Mouse (Mus musculus) thymus, postnatal 0 days (tissue): ENCODE results near the gene Flna. TPM values are rescaled to one million over a fixed set of nuclear protein-coding genes. Genes with fewer than 3 reads are reported as not detected.

Experiments
- DNase-seq: peaks from one replicate; pipeline ENCODE4 v3.0.0-alpha.2; 2015; ENCODE audit warnings: low spot score
- polyA plus RNA-seq: library from polyadenylated mRNA; unstranded; fragments of >200 nt; fragmentation: Nextera tagmentation; extraction: Ambion mirVana; gene quantifications from 2 replicates; pipeline ENCODE4 v1.2.1, GENCODE M21; 2015

Gene Flna
- 108 and 110 TPM in 2 replicates for polyA plus RNA-seq

- peak; percentile 46 for DNase-seq
Observed at GRCm38 (mm10) chrX:74249615-74250014, at the start of gene Flna. Gene Flna (minus strand): TSS chrX:74249820.

- DNase-seq, result no peak
Observed at GRCm38 (mm10) chrX:74298348-74298747, 48.7 kb upstream of the Flna start.

GRCm38 (mm10) chrX:74296538-74297448, 47.2 kb upstream of the Flna start, which contains the start of gene Atp6ap1:
Gene Atp6ap1 (plus strand): TSS chrX:74297097.
- DNase-seq, result peak; percentile 88

- DNase-seq, result no peak
Observed at GRCm38 (mm10) chrX:74293431-74293830, 43.8 kb upstream of the Flna start.

- no peak for DNase-seq
Observed at GRCm38 (mm10) chrX:74283092-74283437, 33.4 kb upstream of the Flna start.

- DNase-seq, result peak; percentile 88
Observed at GRCm38 (mm10) chrX:74282395-74283091, 32.9 kb upstream of the Flna start.

GRCm38 (mm10) chrX:74281732-74282394, 32.2 kb upstream of the Flna start, which contains the start of the genes Taz and Dnase1l1:
Gene Taz (plus strand): TSS chrX:74281912.
Gene Dnase1l1 (minus strand): TSS chrX:74282337.
- DNase-seq, result peak; percentile 54

- DNase-seq, result no peak
Observed at GRCm38 (mm10) chrX:74281041-74281731, 31.6 kb upstream of the Flna start.

- DNase-seq, result no peak
Observed at GRCm38 (mm10) chrX:74277916-74278315, 28.3 kb upstream of the Flna start.

GRCm38 (mm10) chrX:74273422-74274322, 24.1 kb upstream of the Flna start:
- no peak for DNase-seq

GRCm38 (mm10) chrX:74270902-74271551, 21.4 kb upstream of the Flna start:
- peak; percentile 18 for DNase-seq

GRCm38 (mm10) chrX:74270062-74270901, 20.7 kb upstream of the Flna start, which contains the start of gene Rpl10:
Gene Rpl10 (plus strand): TSS chrX:74270812.
- DNase-seq, result peak; percentile 96

- DNase-seq, result no peak
Observed at GRCm38 (mm10) chrX:74269736-74270061, 20.1 kb upstream of the Flna start.

- no peak for DNase-seq
Observed at GRCm38 (mm10) chrX:74257746-74258145, 8.1 kb upstream of the Flna start.

GRCm38 (mm10) chrX:74254888-74255565, 5.4 kb upstream of the Flna start:
- DNase-seq, result no peak

- DNase-seq, result peak; percentile 84
Observed at GRCm38 (mm10) chrX:74254153-74254887, 4.7 kb upstream of the Flna start, which contains the start of gene Emd. Gene Emd (plus strand): TSS chrX:74254687.

- peak; percentile 58 for DNase-seq
Observed at GRCm38 (mm10) chrX:74248651-74249050, 969 bp downstream of the Flna start.
